Mouse (Mus musculus): Measurements from ENCODE around the gene Usp32. TPM values are rescaled to one million over a fixed set of nuclear protein-coding genes. Genes with fewer than 3 reads are reported as not detected.
A peak's percentile ranks its signal among the peaks of the same experiment; 100 is the strongest.

The Usp32 gene
- total RNA-seq, 2 experiments from 2014 or later, result 25.3 to 29.1 TPM

- peak; percentile 60 for DNase-seq
These were observed 161.8 kb downstream of the Usp32 start for GRCm38 (mm10) chr11:84978113-84978512.

- DNase-seq, result no peak
These were observed 162.5 kb downstream of the Usp32 start for GRCm38 (mm10) chr11:84977385-84977952.

DNA sequence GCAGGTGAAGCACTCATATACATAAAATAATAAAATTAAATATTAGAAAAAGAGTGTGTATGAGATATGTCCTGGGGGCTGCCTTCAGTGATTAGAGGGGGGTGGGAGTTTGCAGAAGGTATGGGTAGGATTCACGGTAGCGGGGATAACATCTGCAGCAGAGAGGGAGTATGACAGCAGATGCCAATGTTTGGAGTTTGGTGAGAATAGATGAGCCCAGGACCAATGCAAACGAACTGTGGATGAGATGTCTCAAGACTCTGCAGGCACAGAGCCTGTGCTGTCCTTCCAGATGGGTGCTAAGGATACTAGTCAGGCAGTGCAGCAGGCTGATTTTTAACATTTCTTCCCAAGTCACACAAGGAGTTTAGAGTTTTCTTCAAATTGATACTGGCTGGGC lies 163.3 kb downstream of the Usp32 start:
- no peak for DNase-seq

DNA sequence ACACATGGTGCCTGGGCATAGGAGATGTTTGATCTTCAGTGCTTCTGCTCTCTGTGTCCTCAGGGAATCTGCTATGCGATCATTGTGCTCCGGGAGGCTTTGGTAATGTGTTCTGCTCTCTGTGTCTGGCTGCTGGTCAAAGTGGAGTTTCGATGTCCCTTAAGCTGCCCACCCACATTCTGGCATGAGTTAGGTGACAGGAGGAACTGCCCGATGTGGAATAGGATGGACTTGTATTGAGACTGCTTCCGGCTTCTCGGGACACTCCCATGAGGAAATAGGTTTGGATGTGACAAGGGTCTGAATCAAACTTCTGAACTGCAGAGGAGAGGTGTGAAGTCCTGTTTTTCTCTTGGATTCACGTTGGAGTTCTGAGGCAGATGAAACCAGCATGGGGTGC lies 165.4 kb downstream of the Usp32 start:
- DNase-seq, result no peak

- no peak for DNase-seq
These were observed 166.3 kb downstream of the Usp32 start for GRCm38 (mm10) chr11:84973661-84974060.

GRCm38 (mm10) chr11:84972067-84972466 lies 167.9 kb downstream of the Usp32 start:
- DNase-seq, result peak; percentile 84

DNA sequence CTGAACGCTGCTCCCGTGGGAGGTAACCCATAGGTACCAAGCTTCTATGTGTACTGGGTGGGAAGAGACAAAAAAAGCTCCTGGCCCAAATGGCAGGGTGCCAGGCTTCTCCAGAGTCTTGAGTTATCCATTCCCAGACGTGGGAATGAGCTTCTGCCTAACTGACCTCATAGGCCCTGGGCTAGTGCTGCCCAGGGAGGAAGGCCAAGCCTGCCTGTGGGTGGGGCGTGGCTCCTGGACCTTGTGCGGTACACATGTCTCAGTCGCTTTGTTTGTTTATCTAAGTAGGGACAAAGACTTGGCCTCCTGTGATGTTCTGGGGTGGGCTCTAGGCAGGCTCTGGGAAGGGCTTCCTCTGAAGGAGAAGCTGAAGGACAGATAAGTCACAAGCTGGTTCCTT lies 171.2 kb downstream of the Usp32 start:
- peak; percentile 35 for DNase-seq

GRCm38 (mm10) chr11:84968309-84968708 lies 171.7 kb downstream of the Usp32 start:
- DNase-seq, result no peak

GRCm38 (mm10) chr11:84967113-84967512 lies 172.8 kb downstream of the Usp32 start:
- no peak for DNase-seq

DNA sequence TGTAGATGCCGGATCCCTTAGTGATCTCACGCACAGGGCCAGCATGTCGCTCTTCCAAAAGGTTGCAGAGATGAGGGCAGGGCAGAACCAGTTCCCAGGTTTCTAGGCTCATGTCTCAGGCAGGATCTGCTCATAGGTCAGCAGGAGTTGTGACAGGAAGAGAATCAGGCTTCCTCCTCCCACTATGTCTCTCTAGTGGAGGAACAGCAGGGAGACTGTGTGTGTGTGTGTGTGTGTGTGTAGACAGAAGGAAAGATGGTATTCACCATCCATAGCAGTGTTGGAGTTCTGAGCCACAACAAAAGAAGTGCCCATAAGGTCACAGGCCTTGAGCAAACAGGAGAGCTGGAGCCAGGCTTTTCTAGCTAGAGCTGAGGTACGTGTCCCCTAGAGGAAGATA lies 173.3 kb downstream of the Usp32 start:
- DNase-seq, result no peak

GRCm38 (mm10) chr11:84963556-84963955 lies 176.4 kb downstream of the Usp32 start:
- no peak for DNase-seq

DNA sequence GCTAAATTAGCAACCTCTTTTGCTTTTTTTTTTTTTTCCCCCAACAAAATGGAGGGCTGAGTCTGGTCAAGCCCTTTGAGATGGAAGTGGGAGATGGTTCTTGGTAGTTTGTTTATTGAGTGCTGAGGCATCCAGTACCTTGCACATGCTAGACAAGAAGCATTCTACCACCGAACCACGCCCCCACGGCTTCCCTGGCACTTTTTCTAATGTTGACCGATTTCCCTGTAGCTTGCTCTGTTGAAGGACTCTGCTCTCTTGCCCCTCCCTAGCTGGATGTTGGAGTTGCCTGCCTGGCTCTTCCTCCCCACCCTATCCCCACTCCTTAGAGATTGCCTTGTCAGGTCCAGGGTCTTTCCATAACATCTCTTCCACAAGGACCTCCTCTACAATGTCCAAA lies 177.4 kb downstream of the Usp32 start:
- DNase-seq, result no peak

- DNase-seq, result no peak
These were observed 178.4 kb downstream of the Usp32 start for GRCm38 (mm10) chr11:84961571-84961970.

DNA sequence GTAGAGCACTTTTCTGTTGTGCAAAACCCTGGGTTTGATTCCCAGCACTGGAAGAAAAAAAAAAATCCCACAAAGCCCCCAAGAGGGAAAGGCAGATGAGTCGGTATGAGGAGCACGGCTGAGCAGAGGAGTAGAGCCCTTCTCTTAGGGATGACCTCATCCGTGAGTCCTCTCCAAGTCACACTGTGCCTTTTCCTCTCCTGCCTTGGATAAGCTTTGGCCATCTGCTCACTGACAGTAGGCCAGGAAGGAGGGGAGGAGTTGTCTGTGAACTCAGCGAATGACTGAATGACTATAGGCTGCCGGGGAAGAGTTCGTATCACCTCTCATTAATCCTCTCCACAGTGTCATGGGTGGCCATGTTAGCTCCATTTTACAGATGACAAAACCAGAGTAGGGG lies 179.2 kb downstream of the Usp32 start:
- no peak for DNase-seq

DNA sequence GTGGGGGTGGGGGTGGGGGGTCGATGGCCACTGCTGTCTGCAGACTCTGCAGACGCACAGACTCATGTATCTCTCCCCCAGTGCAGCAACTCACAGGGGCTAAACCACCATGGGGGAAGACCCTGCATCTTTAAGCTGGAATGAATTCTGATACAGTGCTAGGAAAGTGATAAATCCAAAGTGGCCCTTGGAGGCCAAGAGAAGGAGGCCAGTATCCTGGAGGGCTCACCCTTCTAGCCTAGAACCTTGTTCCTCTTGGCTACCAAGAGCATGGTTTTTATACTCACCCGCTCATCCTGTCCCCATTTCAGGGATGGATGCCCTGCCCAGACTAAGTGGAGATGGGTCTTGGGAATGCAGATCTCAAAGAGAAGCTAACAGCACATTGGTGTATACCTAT lies 179.7 kb downstream of the Usp32 start:
- DNase-seq, result no peak

DNA sequence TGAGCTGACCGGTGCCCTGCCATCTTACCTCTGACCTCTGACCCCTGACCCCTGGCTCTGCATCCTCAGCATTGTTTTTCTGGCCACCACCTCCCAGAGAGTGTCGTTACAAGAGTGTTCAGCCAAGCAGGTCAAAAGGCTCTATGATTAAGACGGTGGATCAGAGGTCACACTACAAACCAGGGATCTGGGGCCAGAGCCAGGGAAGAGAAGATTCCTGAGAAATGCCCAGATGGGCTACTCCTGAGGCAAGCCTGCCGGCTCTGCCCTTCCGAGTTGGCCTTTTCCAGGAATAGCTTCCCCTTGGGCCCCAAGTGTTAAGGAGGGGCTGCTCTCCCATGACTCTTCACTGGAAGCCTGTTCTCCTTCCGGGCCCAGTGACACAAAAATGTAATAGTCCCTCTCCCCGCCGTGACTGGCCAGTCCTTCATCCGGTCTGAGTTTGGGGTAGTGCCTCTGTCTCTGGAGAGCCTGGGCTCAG lies 180.2 kb downstream of the Usp32 start:
- peak; percentile 46 for DNase-seq

DNA sequence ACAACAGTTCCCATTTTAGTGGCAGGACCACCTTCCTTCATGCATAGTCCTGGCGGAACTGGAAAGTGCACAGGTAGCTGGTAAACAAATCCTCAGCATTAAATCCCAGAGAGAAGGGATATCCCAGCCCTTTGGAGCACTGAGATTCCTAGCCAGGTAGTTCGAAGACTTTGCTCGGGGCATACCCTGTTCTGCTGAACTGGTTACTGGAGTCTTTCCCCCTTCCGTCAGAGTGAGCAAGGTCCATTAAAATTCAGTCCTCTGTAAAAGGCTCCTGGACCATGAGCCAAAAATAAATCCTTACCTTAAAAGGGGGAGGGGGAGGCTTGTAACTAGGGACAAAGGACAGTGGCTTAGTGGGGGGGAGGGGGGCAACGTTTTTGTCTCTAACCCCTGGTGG lies 180.8 kb downstream of the Usp32 start:
- no peak for DNase-seq

DNA sequence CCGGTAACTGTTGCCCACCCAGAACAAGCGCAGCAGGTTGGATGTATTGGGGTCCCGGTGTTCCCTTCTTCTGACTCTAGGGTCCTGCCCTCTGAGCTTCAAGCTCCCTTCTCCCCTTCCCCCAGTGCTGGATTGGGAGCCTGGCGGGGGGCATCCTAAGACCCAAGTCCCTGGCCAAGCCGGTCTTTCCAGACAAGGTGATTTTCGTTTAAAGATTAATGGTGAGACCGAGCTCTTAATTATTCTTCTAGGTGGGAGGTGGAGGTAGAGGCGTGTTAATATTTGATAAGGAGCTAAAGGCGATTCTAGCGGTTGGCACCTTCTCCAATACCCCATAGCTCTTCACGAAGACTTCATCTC lies 181.7 kb downstream of the Usp32 start:
- no peak for DNase-seq

- DNase-seq, result peak; percentile 23
These were observed 182.2 kb downstream of the Usp32 start, which contains the start of gene Car4 for GRCm38 (mm10) chr11:84957591-84958270. TSS of gene Car4 (plus strand) at chr11:84957786.

DNA sequence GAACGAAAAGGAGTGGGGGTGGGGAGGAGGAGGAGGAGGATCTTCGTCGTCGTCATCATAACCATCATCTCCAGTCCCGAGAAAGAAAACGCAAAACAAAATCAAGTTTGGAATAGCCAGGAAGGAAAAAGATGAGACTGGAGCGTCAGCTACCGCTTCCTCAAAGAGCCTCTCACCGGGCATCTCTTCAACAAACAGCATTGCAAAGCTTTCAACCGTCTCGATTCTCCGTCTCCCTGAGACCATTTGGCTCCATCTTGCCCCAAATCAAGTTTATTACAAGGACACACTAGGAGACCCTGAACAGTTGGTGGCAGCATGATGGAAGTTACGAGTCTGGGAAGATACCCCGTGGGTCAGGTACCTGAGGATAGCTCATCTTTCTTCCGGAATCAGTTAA lies 182.8 kb downstream of the Usp32 start:
- no peak for DNase-seq

- DNase-seq, result no peak
These were observed 183.6 kb downstream of the Usp32 start for GRCm38 (mm10) chr11:84956400-84956799.

DNA sequence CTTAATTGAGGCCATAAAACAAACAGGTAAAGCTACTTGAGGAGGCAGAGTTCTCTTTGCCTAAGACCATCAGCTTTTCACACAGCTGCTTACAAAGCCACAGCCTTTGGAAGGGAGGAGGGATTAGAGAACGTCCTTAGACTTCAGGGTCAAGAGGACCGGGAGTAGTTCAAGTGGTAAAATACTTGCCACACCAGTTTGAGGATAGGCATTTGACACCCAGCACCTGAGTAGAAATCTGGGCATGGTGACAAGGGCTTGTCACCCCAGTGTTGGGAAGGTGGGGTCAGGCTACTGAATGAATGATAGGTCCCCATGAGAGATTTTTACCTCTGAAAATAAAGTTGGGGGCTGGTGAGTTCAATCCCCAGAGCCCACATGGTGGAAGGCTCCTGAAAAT lies 187.3 kb downstream of the Usp32 start:
- no peak for DNase-seq

- DNase-seq, result no peak
These were observed 191.4 kb downstream of the Usp32 start for GRCm38 (mm10) chr11:84948526-84948925.

- no peak for DNase-seq
These were observed 191.8 kb downstream of the Usp32 start for GRCm38 (mm10) chr11:84948114-84948513.

Measured in adrenal gland, postnatal 10 days (tissue).